Mouse (Mus musculus) heart, embryonic 16.5 days (tissue): Measurements from ENCODE around the gene Smyd3. TPM values are rescaled to one million over a fixed set of nuclear protein-coding genes. Genes with fewer than 3 reads are reported as not detected.

Experiments
- ATAC-seq: fragments of 200-750 bp; cut with Nextera tagmentation; replicated peaks from 2 replicates; pipeline ENCODE4 v1.8.0; 2017; ENCODE audit warnings: moderate number of reproducible peaks; ENCODE audit not compliant: insufficient read depth, low FRiP score; ENCODE audit errors: extremely low read depth
- H3K27ac ChIP-seq: fragments of 300-500 bp; sonication (generic); 2 replicates; pipeline ENCODE4 v1.5.1; 2014; ENCODE audit warnings: mild to moderate bottlenecking, low read length, control low read depth, moderate library complexity
- H3K27me3 ChIP-seq: fragments of 300-500 bp; sonication (generic); 2 replicates; pipeline ENCODE4 v1.6.1; 2014; ENCODE audit warnings: low read length, mixed read lengths; ENCODE audit not compliant: control insufficient read depth, insufficient read depth
- H3K36me3 ChIP-seq: fragments of 300-500 bp; sonication (generic); 2 replicates; pipeline ENCODE4 v1.6.1; 2014; ENCODE audit not compliant: control insufficient read depth, insufficient read depth
- H3K4me1 ChIP-seq: fragments of 300-500 bp; sonication (generic); 2 replicates; pipeline ENCODE4 v1.6.1; 2014; ENCODE audit warnings: low read length, mixed read lengths; ENCODE audit not compliant: control insufficient read depth, insufficient read depth
- H3K4me2 ChIP-seq: fragments of 300-500 bp; sonication (generic); 2 replicates; pipeline ENCODE4 v1.6.1; 2014; ENCODE audit warnings: low read depth, mild to moderate bottlenecking, control low read depth, low read length
- H3K4me3 ChIP-seq: fragments of 300-500 bp; sonication (generic); 2 replicates; pipeline ENCODE4 v1.5.1; 2014; ENCODE audit warnings: mild to moderate bottlenecking, control low read depth, low read length
- H3K9ac ChIP-seq: fragments of 300-500 bp; sonication (generic); 2 replicates; pipeline ENCODE4 v1.6.1; 2014; ENCODE audit warnings: low read length, control low read depth
- H3K9me3 ChIP-seq: fragments of 300-500 bp; sonication (generic); replicated peaks from 2 replicates; pipeline ENCODE4 v1.6.1; 2016; ENCODE audit warnings: low read length; ENCODE audit not compliant: control insufficient read depth
- WGBS: fragments of 180-500 bp; shearing (Covaris S2); extraction: QIAGEN DNeasy Blood & Tissue Kit; methylation state at CpG from one replicate; pipeline ENCODE4 v1.1.7; 2014; 5-methylcytosine and 5-hydroxymethylcytosine counted together
- polyA plus RNA-seq: library from polyadenylated mRNA; unstranded; fragments of >200 nt; fragmentation: Nextera tagmentation; extraction: Ambion mirVana; gene quantifications from 2 replicates; pipeline ENCODE4 v1.2.1, GENCODE M21; 2015

Smyd3 gene
- polyA plus RNA-seq, 1 experiment from 2014 or later: 13.3 TPM

- peaks cover 7% of the 10 kb centered on the region for H3K4me1 ChIP-seq
- no peaks in the 10 kb centered on the region for H3K27me3 ChIP-seq
- H3K4me3 ChIP-seq: no peak overlapping the region
- no peak overlapping the region for H3K27ac ChIP-seq
- no peak overlapping the region for H3K9ac ChIP-seq
- no peak overlapping the region for H3K4me2 ChIP-seq
- no peaks in the 10 kb centered on the region for H3K36me3 ChIP-seq
- no peaks in the 10 kb centered on the region for H3K9me3 ChIP-seq
- WGBS: 89% methylated on average over 3 of the region's 3 CpGs
- no peak for ATAC-seq
These were observed 330.7 kb downstream of the Smyd3 start for GRCm38 (mm10) chr1:179187171-179187570.

GRCm38 (mm10) chr1:179184631-179185030 lies 333.2 kb downstream of the Smyd3 start:
- H3K4me1 ChIP-seq: no peaks in the 10 kb centered on the region
- H3K27ac ChIP-seq: no peak overlapping the region
- no peak overlapping the region for H3K4me3 ChIP-seq
- WGBS: 77% methylated on average over 4 of the region's 4 CpGs
- no peak overlapping the region for H3K4me2 ChIP-seq
- no peak for ATAC-seq
- H3K9me3 ChIP-seq: no peaks in the 10 kb centered on the region
- no peak overlapping the region for H3K9ac ChIP-seq
- H3K36me3 ChIP-seq: no peaks in the 10 kb centered on the region
- H3K27me3 ChIP-seq: no peaks in the 10 kb centered on the region

- no peak for ATAC-seq
- no peaks in the 10 kb centered on the region for H3K27me3 ChIP-seq
- no peak overlapping the region for H3K4me3 ChIP-seq
- H3K9me3 ChIP-seq: no peaks in the 10 kb centered on the region
- no peaks in the 10 kb centered on the region for H3K4me1 ChIP-seq
- WGBS: 84% methylated on average over 6 of the region's 6 CpGs
- no peak overlapping the region for H3K4me2 ChIP-seq
- no peak overlapping the region for H3K27ac ChIP-seq
- H3K9ac ChIP-seq: no peak overlapping the region
- no peaks in the 10 kb centered on the region for H3K36me3 ChIP-seq
These were observed 334.3 kb downstream of the Smyd3 start for GRCm38 (mm10) chr1:179183499-179183898.

- Histone ChIP-seq H3K9ac (no peak overlapping the region), H3K27ac (no peak overlapping the region), H3K4me3 (no peak overlapping the region), H3K4me1 (no peaks in the 10 kb centered on the region), H3K27me3 (no peaks in the 10 kb centered on the region), H3K9me3 (no peaks in the 10 kb centered on the region), H3K4me2 (no peak overlapping the region), H3K36me3 (no peaks in the 10 kb centered on the region)
- ATAC-seq: no peak
- 65% methylated on average over 3 of the region's 3 CpGs for WGBS
These were observed 337.3 kb downstream of the Smyd3 start for GRCm38 (mm10) chr1:179180546-179180945.

GRCm38 (mm10) chr1:179176861-179177658 lies 340.8 kb downstream of the Smyd3 start:
- WGBS: 71% methylated on average over 14 of the region's 14 CpGs
- Histone ChIP-seq H3K4me2 (no peak overlapping the region), H3K4me3 (no peak overlapping the region), H3K9me3 (no peaks in the 10 kb centered on the region), H3K27me3 (no peaks in the 10 kb centered on the region), H3K9ac (no peak overlapping the region), H3K27ac (no peak overlapping the region), H3K4me1 (no peaks in the 10 kb centered on the region), H3K36me3 (no peaks in the 10 kb centered on the region)
- ATAC-seq: no peak

GRCm38 (mm10) chr1:179174241-179174640 lies 343.6 kb downstream of the Smyd3 start:
- H3K4me3 ChIP-seq: no peak overlapping the region
- H3K27me3 ChIP-seq: no peaks in the 10 kb centered on the region
- H3K9ac ChIP-seq: no peak overlapping the region
- no peaks in the 10 kb centered on the region for H3K4me1 ChIP-seq
- H3K27ac ChIP-seq: no peak overlapping the region
- 36% methylated on average over 4 of the region's 4 CpGs for WGBS
- no peak overlapping the region for H3K4me2 ChIP-seq
- no peak for ATAC-seq
- no peaks in the 10 kb centered on the region for H3K9me3 ChIP-seq
- no peaks in the 10 kb centered on the region for H3K36me3 ChIP-seq

- H3K9me3 ChIP-seq: no peaks in the 10 kb centered on the region
- no peak overlapping the region for H3K4me3 ChIP-seq
- ATAC-seq: no peak
- no peak overlapping the region for H3K9ac ChIP-seq
- no peak overlapping the region for H3K4me2 ChIP-seq
- 83% methylated on average over 8 of the region's 8 CpGs for WGBS
- H3K4me1 ChIP-seq: no peaks in the 10 kb centered on the region
- no peaks in the 10 kb centered on the region for H3K27me3 ChIP-seq
- no peaks in the 10 kb centered on the region for H3K36me3 ChIP-seq
- no peak overlapping the region for H3K27ac ChIP-seq
These were observed 347.3 kb downstream of the Smyd3 start for GRCm38 (mm10) chr1:179170555-179170954.

GRCm38 (mm10) chr1:179169749-179170148 lies 348.1 kb downstream of the Smyd3 start:
- H3K36me3 ChIP-seq: no peaks in the 10 kb centered on the region
- no peaks in the 10 kb centered on the region for H3K4me1 ChIP-seq
- no peak overlapping the region for H3K9ac ChIP-seq
- H3K27ac ChIP-seq: no peak overlapping the region
- peak; percentile 23; the same call in 1 of the 2 replicates for ATAC-seq
- no peak overlapping the region for H3K4me2 ChIP-seq
- 37% methylated on average over 3 of the region's 3 CpGs for WGBS
- H3K4me3 ChIP-seq: no peak overlapping the region
- no peaks in the 10 kb centered on the region for H3K9me3 ChIP-seq
- no peaks in the 10 kb centered on the region for H3K27me3 ChIP-seq

GRCm38 (mm10) chr1:179169161-179169560 lies 348.7 kb downstream of the Smyd3 start:
- Histone ChIP-seq H3K9ac (no peak overlapping the region), H3K4me2 (no peak overlapping the region), H3K36me3 (no peaks in the 10 kb centered on the region), H3K9me3 (no peaks in the 10 kb centered on the region), H3K4me3 (no peak overlapping the region), H3K27me3 (no peaks in the 10 kb centered on the region), H3K4me1 (no peaks in the 10 kb centered on the region), H3K27ac (no peak overlapping the region)
- ATAC-seq: no peak; the same call in 1 of the 2 replicates
- 86% methylated on average over 10 of the region's 10 CpGs for WGBS
